In genomic region chr14:120404364-120404763, GRCm38 (mm10) we compare ENCODE assay signal across 20 mouse cellular contexts.
DNase-seq lines count a peak whose midpoint lies in the region; ATAC-seq and TF ChIP-seq lines count a peak whose summit lies in the region.
"Had no signal": no experiment of that assay in that cellular context is flagged by ENCODE, and none has a peak within 500 bp of the region (broad histone marks: within the 10 kb centered on the region; RNA-seq: fewer than 3 reads in every experiment).

No protein-coding gene starts in this region.

- H3K27me3 ChIP-seq in forebrain, postnatal 0 days (ENCODE audit: insufficient read depth, low read length) = no peaks in the 10 kb centered on the region
- H3K27me3 ChIP-seq in forebrain, embryonic 15.5 days = no peaks in the 10 kb centered on the region
- H3K27me3 ChIP-seq in kidney, postnatal 0 days (ENCODE audit: insufficient read depth, low read length) = no peaks in the 10 kb centered on the region
- H3K27me3 ChIP-seq in liver, postnatal 0 days (ENCODE audit: insufficient read depth, low read length) = no peaks in the 10 kb centered on the region
- H3K27me3 ChIP-seq in liver, embryonic 11.5 days (replicated peaks; ENCODE audit: control insufficient read depth, insufficient read depth, low read length) = no peaks in the 10 kb centered on the region
- H3K27me3 ChIP-seq in stomach, embryonic 16.5 days (ENCODE audit: control insufficient read depth, insufficient read depth, low read length) = no peaks in the 10 kb centered on the region
- H3K27me3 ChIP-seq: heart, embryonic 13.5 days; hindbrain, embryonic 15.5 days had no signal

- ATAC-seq in forebrain, postnatal 0 days = peak; percentile 70
- no peak for ATAC-seq in forebrain, embryonic 15.5 days (replicated peaks)
- ATAC-seq in kidney, postnatal 0 days (replicated peaks; ENCODE audit: low FRiP score, low read depth) = no peak
- no peak for ATAC-seq in liver, postnatal 0 days
- no peak for ATAC-seq in liver, embryonic 11.5 days (replicated peaks; ENCODE audit: low FRiP score)
- no peak for ATAC-seq in stomach, embryonic 16.5 days (ENCODE audit: insufficient read depth, low FRiP score)
- ATAC-seq: forebrain, embryonic 14.5 days; midbrain, embryonic 16.5 days had no signal

- H3K4me1 ChIP-seq in forebrain, postnatal 0 days (ENCODE audit: insufficient read depth) = no peaks in the 10 kb centered on the region
- H3K4me1 ChIP-seq in forebrain, embryonic 15.5 days = no peaks in the 10 kb centered on the region
- H3K4me1 ChIP-seq in kidney, postnatal 0 days (replicated peaks; ENCODE audit: insufficient read depth, low read length) = no peaks in the 10 kb centered on the region
- H3K4me1 ChIP-seq in liver, postnatal 0 days (ENCODE audit: insufficient read depth) = peaks cover 16% of the 10 kb centered on the region
- H3K4me1 ChIP-seq in liver, embryonic 11.5 days (replicated peaks; ENCODE audit: control insufficient read depth, insufficient read depth, low read length) = peaks cover 6% of the 10 kb centered on the region
- peaks cover 14% of the 10 kb centered on the region for H3K4me1 ChIP-seq in stomach, embryonic 16.5 days (ENCODE audit: control insufficient read depth, insufficient read depth, low read length)
- H3K4me1 ChIP-seq: hindbrain, embryonic 15.5 days had no signal

- no peak for TF ChIP-seq EP300 in liver, postnatal 0 days (IDR thresholded peaks at IDR 0.05; ENCODE audit: low read depth)

- peaks cover 14% of the 10 kb centered on the region; the same call in 1 of the 2 replicates for H3K36me3 ChIP-seq in forebrain, postnatal 0 days (ENCODE audit: insufficient read depth)
- no peaks in the 10 kb centered on the region for H3K36me3 ChIP-seq in forebrain, embryonic 15.5 days
- peaks cover 35% of the 10 kb centered on the region for H3K36me3 ChIP-seq in kidney, postnatal 0 days (ENCODE audit: insufficient read depth, low read length)
- peaks cover 13% of the 10 kb centered on the region; the same call in 1 of the 2 replicates for H3K36me3 ChIP-seq in liver, postnatal 0 days (replicated peaks; ENCODE audit: insufficient read depth, low read length)
- H3K36me3 ChIP-seq in liver, embryonic 11.5 days (ENCODE audit: control insufficient read depth, insufficient read depth, low read length) = peaks cover 3% of the 10 kb centered on the region; the same call in 1 of the 2 replicates
- H3K36me3 ChIP-seq in stomach, embryonic 16.5 days (ENCODE audit: control insufficient read depth, insufficient read depth, low read length) = 0 out of 2 replicates have a peak, but pooled peaks cover 11% of the 10 kb centered on the region

- H3K9ac ChIP-seq in forebrain, postnatal 0 days = no peak overlapping the region
- H3K9ac ChIP-seq in forebrain, embryonic 15.5 days (replicated peaks) = no peak overlapping the region
- H3K9ac ChIP-seq in kidney, postnatal 0 days (ENCODE audit: low read depth, low read length) = no peak overlapping the region
- H3K9ac ChIP-seq in liver, postnatal 0 days (replicated peaks) = no peak overlapping the region
- no peak overlapping the region for H3K9ac ChIP-seq in liver, embryonic 11.5 days (ENCODE audit: low read depth, low read length)
- no peak overlapping the region for H3K9ac ChIP-seq in stomach, embryonic 16.5 days (ENCODE audit: low read length)
- H3K9ac ChIP-seq: heart, embryonic 13.5 days; hindbrain, embryonic 15.5 days; liver, embryonic 14.5 days had no signal

- WGBS in forebrain, postnatal 0 days = 89% methylated on average over 7 of the region's 7 CpGs
- WGBS in forebrain, embryonic 15.5 days = 93% methylated on average over 7 of the region's 7 CpGs
- WGBS in kidney, postnatal 0 days = 95% methylated on average over 7 of the region's 7 CpGs
- 82% methylated on average over 7 of the region's 7 CpGs for WGBS in liver, postnatal 0 days (ENCODE audit: insufficient replicate concordance)
- WGBS in liver, embryonic 11.5 days = 92% methylated on average over 7 of the region's 7 CpGs
- WGBS in stomach, embryonic 16.5 days = 95% methylated on average over 7 of the region's 7 CpGs

- no peak for DNase-seq in forebrain, postnatal 0 days
- DNase-seq in kidney, postnatal 0 days (ENCODE audit: low spot score) = no peak
- DNase-seq in kidney, postnatal 36 days = no peak
- DNase-seq in liver, postnatal 0 days = no peak
- no peak for DNase-seq in liver, embryonic 11.5 days (ENCODE audit: low spot score)
- DNase-seq in MN1 (ENCODE audit: low spot score) = no peak
- DNase-seq: adrenal gland, postnatal 36 days; cerebellum, adult 8-10 months; kidney, adult 11 months; kidney, postnatal 25 days; right cerebral cortex, postnatal 14 days; thymus, adult 18-20 months; thymus, postnatal 4 days had no signal

- H3K4me3 ChIP-seq in forebrain, postnatal 0 days (ENCODE audit: low read depth, low read length) = no peak overlapping the region
- no peak overlapping the region for H3K4me3 ChIP-seq in forebrain, embryonic 15.5 days
- no peak overlapping the region for H3K4me3 ChIP-seq in kidney, postnatal 0 days (replicated peaks; ENCODE audit: low read depth, low read length)
- H3K4me3 ChIP-seq in liver, postnatal 0 days (ENCODE audit: low read depth, low read length) = no peak overlapping the region
- no peak overlapping the region for H3K4me3 ChIP-seq in liver, embryonic 11.5 days (ENCODE audit: low read depth, low read length)
- no peak overlapping the region for H3K4me3 ChIP-seq in stomach, embryonic 16.5 days (replicated peaks; ENCODE audit: low read length)
- H3K4me3 ChIP-seq: heart, embryonic 13.5 days; hindbrain, embryonic 15.5 days had no signal

- TF ChIP-seq CTCF in forebrain, postnatal 0 days (IDR thresholded peaks at IDR 0.05; ENCODE audit: low read depth) = peak; percentile 56
- peak; percentile 27; the same call in 1 of the 2 replicates for TF ChIP-seq CTCF in kidney, postnatal 0 days (IDR thresholded peaks at IDR 0.05; ENCODE audit: low read depth)
- TF ChIP-seq CTCF in liver, postnatal 0 days (IDR thresholded peaks at IDR 0.05; ENCODE audit: low read depth) = 0 out of 2 replicates have a peak, but pooled peaks have one; percentile 13

- no peak overlapping the region for H3K27ac ChIP-seq in forebrain, postnatal 0 days (ENCODE audit: low read depth, low read length)
- H3K27ac ChIP-seq in forebrain, embryonic 15.5 days (replicated peaks) = no peak overlapping the region
- H3K27ac ChIP-seq in kidney, postnatal 0 days = no peak overlapping the region
- no peak overlapping the region for H3K27ac ChIP-seq in liver, postnatal 0 days (ENCODE audit: low read depth)
- H3K27ac ChIP-seq in liver, embryonic 11.5 days (ENCODE audit: low read depth, low read length) = no peak overlapping the region
- peak overlapping the region; percentile 6; the same call in 1 of the 2 replicates for H3K27ac ChIP-seq in stomach, embryonic 16.5 days (ENCODE audit: low read length)
- H3K27ac ChIP-seq: heart, embryonic 13.5 days; hindbrain, embryonic 15.5 days; liver, embryonic 14.5 days had no signal

- no peak overlapping the region for H3K4me2 ChIP-seq in forebrain, postnatal 0 days (ENCODE audit: low read depth)
- no peak overlapping the region for H3K4me2 ChIP-seq in forebrain, embryonic 15.5 days (replicated peaks)
- no peak overlapping the region for H3K4me2 ChIP-seq in kidney, postnatal 0 days (ENCODE audit: low read length)
- no peak overlapping the region for H3K4me2 ChIP-seq in liver, postnatal 0 days (ENCODE audit: low read depth, low read length)
- H3K4me2 ChIP-seq in liver, embryonic 11.5 days = no peak overlapping the region
- H3K4me2 ChIP-seq in stomach, embryonic 16.5 days (ENCODE audit: low read depth, low read length) = no peak overlapping the region
- H3K4me2 ChIP-seq: heart, embryonic 13.5 days; hindbrain, embryonic 15.5 days had no signal

- no peaks in the 10 kb centered on the region for H3K9me3 ChIP-seq in forebrain, postnatal 0 days (ENCODE audit: low read length)
- H3K9me3 ChIP-seq in forebrain, embryonic 15.5 days = no peaks in the 10 kb centered on the region
- no peaks in the 10 kb centered on the region for H3K9me3 ChIP-seq in kidney, postnatal 0 days (replicated peaks; ENCODE audit: low read length)
- H3K9me3 ChIP-seq in liver, postnatal 0 days (ENCODE audit: low read length) = no peaks in the 10 kb centered on the region
- no peaks in the 10 kb centered on the region for H3K9me3 ChIP-seq in liver, embryonic 11.5 days (ENCODE audit: control insufficient read depth, low read length)
- no peaks in the 10 kb centered on the region for H3K9me3 ChIP-seq in stomach, embryonic 16.5 days (replicated peaks; ENCODE audit: control insufficient read depth, low read length)
- H3K9me3 ChIP-seq: heart, embryonic 13.5 days; hindbrain, embryonic 15.5 days had no signal
